Mouse (Mus musculus): ENCODE measurements around the gene Plekha8.

Plekha8 gene

GRCm38 (mm10) chr6:54594469-54595329, at the start of gene Plekha8:
Gene Plekha8, plus strand, starts transcription at chr6:54595111.
- peak; percentile 95 for DNase-seq (ENCODE audit: inconsistent ontology term)

GRCm38 (mm10) chr6:54548314-54549019, 46.4 kb upstream of the Plekha8 start:
- DNase-seq (ENCODE audit: inconsistent ontology term), result peak; percentile 58

GRCm38 (mm10) chr6:54549311-54549710, 45.6 kb upstream of the Plekha8 start:
- no peak for DNase-seq (ENCODE audit: inconsistent ontology term)

GRCm38 (mm10) chr6:54550801-54551323, 44.0 kb upstream of the Plekha8 start:
- no peak for DNase-seq (ENCODE audit: inconsistent ontology term)

GRCm38 (mm10) chr6:54552721-54553413, 42.0 kb upstream of the Plekha8 start:
- no peak for DNase-seq (ENCODE audit: inconsistent ontology term)

- no peak for DNase-seq (ENCODE audit: inconsistent ontology term)
Measured at GRCm38 (mm10) chr6:54553632-54554031, 41.3 kb upstream of the Plekha8 start.

- DNase-seq (ENCODE audit: inconsistent ontology term), result peak; percentile 91
Measured at GRCm38 (mm10) chr6:54554341-54555110, 40.4 kb upstream of the Plekha8 start.

GRCm38 (mm10) chr6:54555816-54556215, 39.1 kb upstream of the Plekha8 start:
- DNase-seq (ENCODE audit: inconsistent ontology term), result no peak

- DNase-seq (ENCODE audit: inconsistent ontology term), result no peak
Measured at GRCm38 (mm10) chr6:54557671-54558070, 37.2 kb upstream of the Plekha8 start.

- DNase-seq (ENCODE audit: inconsistent ontology term), result peak; percentile 14
Measured at GRCm38 (mm10) chr6:54558466-54558865, 36.4 kb upstream of the Plekha8 start.

- DNase-seq (ENCODE audit: inconsistent ontology term), result no peak
Measured at GRCm38 (mm10) chr6:54562018-54562809, 32.7 kb upstream of the Plekha8 start.

GRCm38 (mm10) chr6:54563561-54563960, 31.4 kb upstream of the Plekha8 start:
- DNase-seq (ENCODE audit: inconsistent ontology term), result no peak

GRCm38 (mm10) chr6:54564506-54564991, 30.4 kb upstream of the Plekha8 start:
- DNase-seq (ENCODE audit: inconsistent ontology term), result peak; percentile 82

GRCm38 (mm10) chr6:54565012-54565411, 29.9 kb upstream of the Plekha8 start:
- peak; percentile 76 for DNase-seq (ENCODE audit: inconsistent ontology term)

- DNase-seq (ENCODE audit: inconsistent ontology term), result peak; percentile 80
Measured at GRCm38 (mm10) chr6:54565665-54566545, 29.0 kb upstream of the Plekha8 start, which contains the start of gene Scrn1. Gene Scrn1, minus strand, starts transcription at chr6:54566489.

GRCm38 (mm10) chr6:54566546-54566919, 28.4 kb upstream of the Plekha8 start:
- DNase-seq (ENCODE audit: inconsistent ontology term), result no peak

GRCm38 (mm10) chr6:54569776-54570175, 25.1 kb upstream of the Plekha8 start:
- DNase-seq (ENCODE audit: inconsistent ontology term), result no peak

- DNase-seq (ENCODE audit: inconsistent ontology term), result peak; percentile 84
Measured at GRCm38 (mm10) chr6:54573218-54573955, 21.5 kb upstream of the Plekha8 start.
